Mouse (Mus musculus) adrenal gland, postnatal 25 days (tissue): ENCODE measurements around the gene Armc10. TPM values are rescaled to one million over a fixed set of nuclear protein-coding genes. Genes with fewer than 3 reads are reported as not detected.
"Not testable (repeated sequence)": the region's sequence is repeated elsewhere in the genome, so short reads cannot be mapped to it uniquely, and the experiment has no call there.

Experiments
- DNase-seq: peaks from one replicate; pipeline ENCODE4 v3.0.0; 2021; ENCODE audit warnings: mixed read lengths
- long read RNA-seq: library from polyadenylated mRNA; stranded (forward); transcript quantifications from one replicate; pipeline ENCODE4 v2.0.0, GENCODE M21; 2021
- total RNA-seq: library from RNA; stranded (reverse); gene quantifications from 2 replicates; pipeline ENCODE4 v1.2.3, GENCODE M21; 2021

Armc10 gene
- 25.9 and 33.4 TPM in 2 replicates for total RNA-seq
- long read RNA-seq, transcript Armc10-201 (6 exons, 2,221 nt): major isoform, 15 of 20 reads
- long read RNA-seq, partial matches to known transcripts: 3 of 20 reads
- long read RNA-seq, other reads (novel, unspliced or antisense): 2 of 20 reads

DNA sequence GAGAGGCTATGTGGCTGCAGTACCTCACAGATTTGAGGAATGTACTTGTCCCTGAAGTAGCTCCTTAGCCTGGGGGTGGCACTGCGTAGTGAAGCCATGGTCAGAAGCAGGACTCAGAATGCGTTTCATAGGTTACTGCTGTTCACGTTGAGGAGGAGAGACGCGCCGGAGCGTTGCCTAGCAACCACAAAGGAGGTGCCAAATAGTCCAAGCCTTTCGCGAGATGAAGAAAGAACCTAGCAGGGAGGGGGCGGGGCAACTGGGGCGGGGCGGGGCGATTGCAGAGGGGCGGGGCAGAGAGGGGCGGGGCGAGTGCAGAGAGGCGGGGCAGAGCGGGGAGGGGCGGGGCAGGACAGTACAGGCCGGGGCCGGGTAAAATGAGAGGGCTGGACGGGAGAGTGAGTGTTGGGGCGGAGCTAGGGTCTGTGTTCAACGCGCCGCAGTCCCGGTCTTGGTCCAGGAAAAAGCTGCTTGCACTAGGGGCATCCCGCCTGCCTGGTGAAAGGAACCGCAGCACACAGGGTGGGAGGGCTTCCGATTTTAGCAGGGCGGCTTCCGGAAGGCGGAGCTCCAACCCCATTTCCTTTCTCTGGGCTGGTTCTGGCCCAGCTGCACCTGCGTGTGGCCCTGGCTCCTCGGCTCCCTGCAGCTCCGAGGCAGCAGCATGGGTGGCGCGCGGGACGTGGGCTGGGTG is at the start of gene Armc10, which contains the start of gene Fbxl13:
Gene Armc10 (plus strand): TSS at position 375 of the 694 bp plus-strand sequence.
Gene Fbxl13 (minus strand): TSS at position 196 of the 694 bp plus-strand sequence.
- DNase-seq: peak; percentile 85

DNA sequence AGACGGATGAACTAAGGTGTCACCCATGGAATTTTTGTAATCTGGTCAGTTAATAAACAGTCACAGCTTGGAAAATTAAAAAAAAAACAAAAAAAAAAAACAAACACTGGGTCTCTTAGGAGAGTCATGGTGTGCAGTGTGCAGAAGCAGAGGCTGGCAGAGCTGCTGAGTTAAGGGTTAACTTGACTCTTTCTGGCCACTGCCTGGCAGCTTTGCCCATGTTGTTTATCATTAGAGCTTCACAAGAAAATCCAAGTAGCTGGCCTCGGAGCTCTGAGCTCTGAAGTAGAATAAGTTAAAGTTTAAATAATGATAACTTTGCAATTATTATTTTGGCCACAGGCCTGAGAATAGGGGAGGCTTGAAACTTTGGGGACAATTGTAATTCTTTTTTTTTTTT is 46.1 kb upstream of the Armc10 start:
- not testable (repeated sequence) for DNase-seq

DNA sequence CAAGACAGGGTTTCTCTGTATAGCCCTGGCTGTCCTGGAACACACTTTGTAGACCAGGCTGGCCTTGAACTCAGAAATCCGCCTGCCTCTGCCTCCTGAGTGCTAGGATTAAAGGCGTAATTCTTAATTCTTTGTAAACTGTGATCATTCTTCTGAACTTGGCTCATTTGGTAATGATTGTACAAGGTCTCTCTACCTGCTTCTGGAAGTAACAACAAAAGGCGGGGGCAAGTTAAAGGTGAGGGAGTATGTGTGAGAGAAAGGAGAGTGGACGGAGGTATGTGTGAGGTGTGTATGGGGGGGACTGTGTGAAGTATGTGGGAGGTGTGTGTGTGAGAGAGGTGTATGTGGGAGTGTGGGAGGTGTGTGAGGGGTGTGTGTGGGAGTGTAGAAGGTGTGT is 45.7 kb upstream of the Armc10 start:
- DNase-seq: no peak

DNA sequence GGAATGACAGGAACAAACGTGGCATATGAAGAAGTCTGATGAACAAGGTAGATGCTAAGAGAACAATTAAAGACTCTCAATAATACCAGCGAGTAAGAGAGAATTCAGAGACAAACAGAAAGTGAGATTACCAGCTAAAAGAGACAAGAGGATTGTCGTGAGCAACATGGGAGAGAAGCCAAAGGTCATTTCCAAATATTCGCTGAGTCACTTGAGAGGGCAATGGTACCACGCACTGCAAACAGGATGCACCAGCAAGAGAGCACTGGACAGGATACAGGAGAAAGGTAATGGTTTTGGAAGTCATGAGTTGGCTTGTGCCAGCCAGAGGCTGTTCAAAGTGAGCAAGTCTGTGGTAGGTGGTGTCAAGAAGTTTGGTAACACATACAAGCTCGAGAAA is 39.7 kb upstream of the Armc10 start:
- DNase-seq: peak; percentile 7

DNA sequence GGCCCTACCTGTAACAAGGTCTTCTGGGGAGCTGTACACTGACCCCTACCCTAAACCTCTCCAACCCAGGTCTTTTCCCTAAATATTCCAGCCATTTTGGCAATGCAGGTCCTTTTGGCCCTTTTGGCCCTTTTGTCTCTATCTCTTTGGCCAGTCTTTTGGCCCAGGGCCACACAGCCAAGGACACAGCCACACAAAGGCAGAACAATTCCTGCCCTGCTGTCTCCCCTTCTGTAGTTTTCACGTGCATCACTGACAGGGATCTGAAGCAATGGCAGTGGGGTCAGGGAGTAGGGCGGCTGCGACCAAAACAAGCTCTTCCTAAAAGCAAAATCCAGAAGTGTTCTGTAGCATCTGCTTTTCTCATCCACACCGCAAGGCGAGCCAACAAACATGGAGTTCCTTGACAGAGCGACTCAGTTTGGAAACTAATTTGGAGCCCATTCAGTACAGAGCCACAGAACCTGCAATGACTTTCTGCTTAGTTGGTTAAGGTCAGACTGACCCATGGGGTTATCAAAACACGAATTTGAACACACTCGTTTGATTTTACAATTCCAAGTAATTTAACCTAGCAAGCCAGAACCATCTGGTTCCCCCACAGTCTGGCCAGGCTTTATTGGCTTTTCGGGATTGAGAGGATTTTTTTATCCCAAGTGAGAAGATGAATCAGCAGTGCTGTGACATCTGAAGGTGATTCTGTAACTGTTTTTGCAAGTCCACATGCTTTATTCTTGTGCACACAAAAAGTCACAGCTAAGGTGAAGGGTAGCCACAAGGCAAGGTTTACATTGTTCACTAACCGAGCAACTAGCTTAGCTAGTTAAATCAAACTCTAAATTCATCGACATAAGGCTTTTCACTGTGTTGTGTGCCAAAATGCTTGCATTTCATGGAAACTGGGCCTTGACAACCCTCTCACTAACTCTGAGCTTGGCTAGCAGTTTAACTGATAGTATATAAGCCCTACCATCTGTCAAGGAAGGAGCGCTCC is 37.0 kb upstream of the Armc10 start:
- peak; percentile 42 for DNase-seq

DNA sequence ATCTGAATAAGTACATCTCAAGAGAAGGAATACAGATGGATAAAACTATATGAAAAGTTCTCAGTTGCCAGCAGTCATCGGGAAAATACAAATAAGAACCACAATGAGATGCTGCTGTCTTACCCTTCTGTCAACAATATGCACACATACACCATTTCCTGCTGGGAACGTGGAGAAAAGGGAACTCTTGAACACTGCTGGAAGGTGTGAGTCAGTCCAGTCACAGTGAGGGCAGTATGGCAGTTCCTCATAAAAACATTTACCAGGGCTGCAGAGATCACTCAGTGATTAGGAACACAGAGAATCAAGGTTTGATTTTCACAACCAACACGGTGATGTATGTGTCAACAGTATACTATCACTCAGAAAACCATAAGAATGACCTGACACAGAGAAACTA is 34.6 kb upstream of the Armc10 start:
- no peak for DNase-seq

DNA sequence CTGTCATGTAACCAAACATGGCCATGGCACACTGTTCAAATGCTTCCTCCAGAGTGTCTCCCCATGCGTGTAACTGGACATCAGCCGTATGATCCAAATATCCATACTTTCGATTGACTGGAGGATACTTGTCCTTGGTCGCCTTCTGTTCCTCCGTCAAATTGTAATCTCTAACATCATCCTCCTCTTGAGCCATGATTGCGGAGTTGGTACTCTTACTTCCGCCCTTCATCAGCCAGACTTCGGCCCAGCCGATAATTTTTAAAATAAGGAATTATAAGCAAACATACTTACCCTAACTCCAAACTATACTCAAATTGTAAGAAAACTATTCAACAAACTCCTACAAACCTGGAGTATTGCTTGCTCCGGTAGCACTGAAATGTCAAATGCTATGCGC is 31.3 kb upstream of the Armc10 start:
- not testable (repeated sequence) for DNase-seq

DNA sequence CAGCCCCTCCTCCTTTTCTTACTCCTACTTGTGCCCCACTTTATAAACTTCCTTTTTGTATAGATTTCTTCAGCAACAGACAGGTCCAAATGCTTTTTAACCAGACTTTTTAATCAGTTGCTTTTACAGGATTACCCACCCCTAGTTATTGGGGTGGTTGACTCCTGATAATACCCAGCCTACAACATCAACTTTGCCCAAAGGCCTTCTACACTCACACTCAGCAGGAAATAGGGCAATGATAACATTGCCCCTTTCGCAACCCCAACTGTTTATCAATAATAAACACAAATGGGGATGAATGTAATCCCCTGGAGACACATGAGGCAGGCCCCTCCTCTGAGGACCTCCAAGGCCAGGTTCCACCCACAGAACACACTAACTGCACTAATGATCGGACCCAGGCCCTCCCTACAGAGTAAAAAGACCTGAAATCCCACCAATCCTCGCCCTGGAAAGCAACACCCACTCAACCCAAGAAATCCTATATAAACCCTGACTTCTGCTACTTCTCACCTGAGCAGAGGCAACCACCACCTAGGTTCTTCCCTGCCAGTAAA is 29.1 kb upstream of the Armc10 start:
- no peak for DNase-seq

DNA sequence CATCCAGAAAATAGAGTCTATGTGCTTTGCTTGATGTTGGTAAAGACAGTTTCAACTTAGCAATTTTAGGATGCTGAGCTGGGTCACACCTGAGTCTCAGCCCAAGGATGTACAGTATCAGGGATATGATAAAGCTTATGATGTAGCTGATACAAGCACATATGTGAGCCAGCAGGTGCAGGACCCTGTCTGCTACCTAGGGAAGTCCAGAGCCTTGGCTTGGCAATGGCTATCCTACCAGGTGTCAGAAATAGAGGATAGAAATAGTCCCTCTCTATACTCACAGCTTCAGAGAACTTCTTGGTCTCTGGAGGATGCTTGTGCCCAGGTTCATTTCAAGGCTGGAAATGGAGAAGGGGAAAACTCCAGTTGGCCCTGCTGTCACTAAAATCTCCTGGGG is 19.7 kb upstream of the Armc10 start:
- DNase-seq: no peak

DNA sequence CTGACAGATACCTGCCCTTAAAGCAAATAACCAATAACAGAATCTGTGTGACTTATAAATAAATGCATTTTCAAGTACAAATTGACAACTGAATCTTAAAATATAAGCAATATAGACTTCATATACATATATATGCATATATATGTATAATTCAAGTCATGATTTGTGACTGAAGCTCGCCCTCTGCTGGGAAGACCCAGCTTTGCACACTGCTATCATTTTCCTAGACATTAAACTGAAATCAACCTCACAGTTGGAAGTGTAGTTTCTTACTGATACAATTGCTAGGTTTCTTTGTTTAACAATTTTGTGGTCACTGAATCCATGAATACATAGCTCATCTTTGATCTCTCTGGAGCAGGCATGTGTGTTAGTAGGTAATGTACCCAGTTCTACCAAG is 4.7 kb upstream of the Armc10 start:
- DNase-seq: peak; percentile 17

DNA sequence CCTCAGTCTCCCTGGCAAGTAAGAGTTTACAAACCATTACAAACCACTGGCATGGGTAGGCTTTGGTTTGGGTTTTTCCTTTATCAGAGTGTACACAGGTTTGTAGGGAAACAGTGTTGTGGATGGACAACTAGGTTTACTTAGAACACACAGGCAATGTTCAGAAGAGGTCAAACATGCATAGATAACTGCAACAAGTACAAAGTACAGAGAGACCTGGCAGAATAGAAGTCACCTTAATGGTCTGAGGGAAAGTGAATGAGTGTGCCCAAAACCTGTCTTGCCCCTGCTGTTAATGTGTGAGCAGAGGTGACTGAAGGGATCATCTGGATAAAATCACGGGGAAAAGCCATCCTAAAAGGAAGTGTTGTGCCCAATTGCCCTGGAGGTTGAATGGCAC is 2.0 kb upstream of the Armc10 start:
- no peak for DNase-seq

DNA sequence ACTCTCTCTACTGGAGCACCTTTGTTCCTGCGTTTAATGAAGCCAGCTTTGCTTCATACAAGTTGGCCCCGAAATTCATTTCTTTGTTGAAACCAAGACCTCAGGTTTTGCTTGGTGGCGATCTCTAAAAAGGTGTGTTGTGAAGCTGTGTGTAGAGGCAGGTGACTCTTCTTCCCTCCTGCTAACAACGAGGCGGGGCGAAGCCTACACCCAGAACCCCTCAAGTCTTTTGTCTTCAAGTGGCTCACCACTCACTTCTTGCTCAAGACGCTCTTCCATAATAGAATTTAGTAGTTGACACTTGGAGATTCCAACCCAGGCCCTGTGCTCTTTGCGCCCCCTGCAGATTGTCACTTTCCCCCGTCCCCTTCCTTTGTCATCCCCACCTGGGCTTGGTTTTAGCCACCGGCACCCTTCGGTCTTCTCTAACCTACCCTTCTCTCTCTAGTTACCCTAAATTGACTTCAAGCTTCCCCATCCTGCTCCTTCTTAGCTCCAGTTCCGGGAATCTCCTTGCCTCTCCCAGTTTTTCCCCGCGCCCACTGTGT is 648 bp upstream of the Armc10 start:
- no peak for DNase-seq

DNA sequence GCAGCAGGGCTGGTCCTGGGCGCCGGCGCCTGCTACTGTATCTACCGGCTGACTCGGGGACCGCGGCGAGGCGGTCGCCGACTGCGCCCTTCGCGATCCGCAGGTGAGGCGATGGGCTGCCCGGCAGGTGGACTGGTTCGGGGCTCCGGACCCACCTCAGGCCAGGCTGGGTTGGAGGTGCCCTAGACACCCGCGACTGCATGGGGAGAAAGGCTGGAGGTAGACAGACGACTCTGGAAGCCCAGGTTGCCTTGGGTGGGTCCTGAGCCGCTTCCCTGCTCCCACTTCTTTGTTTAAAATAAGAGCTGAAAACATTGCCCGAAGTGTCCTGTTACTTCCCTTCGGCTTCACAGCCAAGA is 499 bp downstream of the Armc10 start:
- no peak for DNase-seq

DNA sequence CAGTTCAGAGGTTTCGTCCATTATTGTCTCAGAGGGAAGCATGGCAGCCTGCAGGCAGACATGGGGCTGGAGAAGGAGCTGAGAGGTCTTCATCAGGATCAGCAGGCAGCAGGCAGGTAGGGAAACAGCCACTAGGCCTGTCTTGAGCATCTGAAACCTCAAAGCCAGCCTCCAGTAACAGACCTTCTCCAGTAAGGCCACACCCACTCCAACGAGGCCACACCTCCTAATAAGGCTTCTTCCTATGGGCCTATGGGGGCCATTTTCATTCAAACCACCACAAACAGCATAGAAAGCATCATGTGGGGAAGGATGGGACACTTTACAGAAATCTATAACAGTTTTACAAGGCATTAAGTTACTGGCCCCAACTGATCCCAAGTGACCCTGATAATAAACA is 5.1 kb downstream of the Armc10 start:
- DNase-seq: no peak

DNA sequence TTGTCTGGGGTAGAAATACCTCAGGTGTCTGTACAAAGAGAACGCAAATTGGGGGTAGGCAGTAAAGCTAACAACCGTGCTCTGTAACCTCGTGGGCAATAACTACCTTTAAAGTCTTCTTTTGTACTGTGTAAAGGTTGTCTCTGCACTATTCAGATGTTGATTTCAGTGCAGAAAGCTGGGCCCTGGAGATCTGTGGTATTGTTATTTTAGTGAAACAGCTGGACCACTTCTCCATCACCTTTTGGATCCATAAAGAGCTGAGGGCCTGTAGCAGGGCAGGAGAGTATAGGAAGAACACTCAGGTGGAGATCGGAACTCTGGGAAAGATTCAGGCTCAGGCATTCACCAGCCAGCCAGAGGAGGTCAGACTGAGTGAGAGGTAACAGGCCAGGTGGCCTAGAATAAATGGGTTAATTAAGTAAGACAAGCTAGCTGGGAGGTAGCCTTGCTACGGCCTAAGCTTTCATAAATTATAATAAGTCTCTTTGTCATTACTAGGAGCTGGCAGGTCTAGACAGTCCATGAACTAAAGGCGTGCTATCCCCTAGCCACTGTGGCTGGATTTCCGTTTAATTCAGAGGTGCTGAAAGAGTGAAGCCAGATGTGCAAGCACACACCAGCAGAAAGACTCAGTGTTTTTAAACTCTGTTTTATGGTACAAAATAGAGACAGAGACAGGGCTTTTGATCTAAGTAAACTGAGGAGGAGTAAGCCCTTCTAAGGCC is 6.4 kb downstream of the Armc10 start:
- no peak for DNase-seq

DNA sequence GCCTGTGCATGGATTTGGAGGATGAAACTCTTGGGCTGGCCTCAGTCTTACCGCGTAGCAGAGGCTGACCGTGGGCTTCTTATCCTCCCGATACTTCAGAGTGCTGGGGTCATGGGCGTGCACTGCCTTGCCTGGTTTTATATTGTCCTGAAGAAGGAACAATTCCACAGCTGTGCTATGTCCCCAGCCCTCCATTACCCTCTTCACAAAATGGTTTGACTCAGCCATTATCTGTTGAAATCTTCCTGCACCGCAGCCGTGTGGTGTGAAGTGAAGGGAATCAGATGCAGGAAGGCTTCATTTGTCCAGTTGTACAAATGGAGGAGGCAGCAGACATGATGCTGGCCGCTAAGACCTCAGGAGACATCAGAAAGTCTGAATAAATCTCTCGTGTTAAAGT is 11.3 kb downstream of the Armc10 start:
- DNase-seq: no peak

DNA sequence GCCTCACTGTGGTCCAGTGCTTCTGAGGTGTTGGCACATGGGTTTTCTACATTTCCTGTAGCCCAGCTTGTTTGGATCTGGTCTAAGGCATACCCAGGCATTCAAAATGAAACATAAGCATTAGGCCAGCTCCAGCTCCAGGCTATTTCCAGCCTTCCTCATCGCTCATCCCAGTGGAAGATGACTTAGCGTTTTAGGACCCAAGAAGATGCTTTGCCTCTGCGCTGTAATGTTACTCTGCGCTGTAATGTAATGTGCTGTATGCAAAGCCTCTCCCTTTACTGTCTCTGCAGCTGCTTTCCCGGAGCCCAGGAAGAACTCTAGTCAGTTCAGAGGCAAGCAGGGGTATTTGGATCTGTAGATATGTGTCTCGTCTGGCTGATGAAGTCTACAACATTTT is 12.4 kb downstream of the Armc10 start:
- no peak for DNase-seq

DNA sequence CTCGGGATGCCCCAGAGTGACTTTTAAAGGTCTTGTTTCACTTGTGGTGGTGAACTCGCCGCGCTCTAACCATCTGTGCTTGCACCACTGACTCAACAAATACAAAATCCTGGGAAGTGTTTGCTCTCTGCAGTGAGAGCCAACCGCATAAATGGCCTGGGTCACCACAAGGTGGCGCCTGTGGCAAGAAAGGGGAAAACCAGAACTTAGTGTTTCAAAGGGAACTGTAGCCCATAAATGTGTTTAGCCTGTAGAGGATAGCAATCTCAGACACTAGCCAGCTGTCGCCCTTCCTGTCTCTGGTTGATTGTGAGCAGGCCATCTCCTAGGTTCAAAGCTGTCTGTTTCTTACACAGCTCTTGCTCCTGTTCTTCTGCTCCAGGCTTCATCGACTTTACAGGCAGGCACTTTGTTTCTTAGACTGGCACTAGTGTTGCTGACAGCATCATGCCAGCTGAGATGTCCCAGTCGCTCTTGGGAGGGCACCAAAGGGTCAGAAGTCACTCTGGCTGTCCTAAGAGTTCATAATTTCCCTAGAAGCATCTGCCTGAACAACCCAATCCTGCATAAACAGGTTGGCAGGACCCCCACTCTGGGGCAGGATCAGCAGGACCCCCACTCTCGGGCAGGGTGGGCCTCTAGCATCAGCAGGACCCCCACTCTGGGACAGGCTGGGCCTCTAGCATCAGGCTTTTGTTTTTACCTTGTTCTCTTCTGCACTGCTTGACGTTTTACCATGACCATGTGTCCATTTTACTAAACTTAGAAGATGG is 13.2 kb downstream of the Armc10 start:
- peak; percentile 90 for DNase-seq

DNA sequence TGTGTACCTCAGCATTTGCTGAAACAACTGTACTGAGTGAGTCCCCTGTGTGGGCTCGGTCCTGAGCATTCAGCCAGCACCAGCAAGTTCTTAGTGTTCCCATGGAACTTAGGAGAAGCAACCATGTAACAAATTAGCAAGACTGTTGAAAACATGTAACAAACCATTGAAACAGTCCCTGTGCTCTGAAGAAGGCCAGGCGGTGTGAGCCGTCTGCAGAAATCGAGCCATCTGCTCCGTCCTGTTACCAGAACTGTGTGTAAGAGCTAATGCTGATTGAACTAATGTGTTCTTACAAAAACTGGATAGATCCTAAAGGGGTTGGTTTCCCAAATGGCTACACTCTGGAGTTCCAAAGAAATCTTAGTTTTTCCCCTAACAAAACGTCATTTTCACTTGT is 15.2 kb downstream of the Armc10 start:
- no peak for DNase-seq

DNA sequence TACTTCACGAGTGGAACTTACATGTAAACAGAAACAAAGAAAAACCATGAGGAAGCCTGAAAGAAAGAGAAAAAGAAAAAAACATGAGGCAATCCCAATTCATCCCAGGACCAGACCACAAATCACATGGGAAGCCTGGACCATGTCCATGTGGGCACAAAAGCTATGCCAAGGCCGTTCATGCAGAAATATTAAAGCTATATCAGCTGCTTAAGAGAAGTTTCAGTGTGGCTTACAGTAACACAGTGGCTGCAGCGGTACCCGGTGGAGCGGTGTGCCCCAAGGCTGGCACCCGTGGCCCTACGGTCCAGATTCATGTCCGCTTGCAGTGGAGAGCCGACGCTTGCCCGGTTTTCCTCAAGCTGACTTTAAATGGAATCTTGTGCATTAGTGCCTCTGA is 17.5 kb downstream of the Armc10 start:
- DNase-seq: peak; percentile 52
